Mouse (Mus musculus) gastrocnemius, adult 2 months (tissue): ENCODE measurements around the gene Cd47. TPM values are rescaled to one million over a fixed set of nuclear protein-coding genes. Genes with fewer than 3 reads are reported as not detected.

Source experiments
- DNase-seq: peaks from one replicate; pipeline ENCODE4 v3.0.0; 2022
- H3K27ac ChIP-seq: fragments of 200-600 bp; 2 replicates; pipeline ENCODE4 v1.8.1; 2022; ENCODE audit warnings: mild to moderate bottlenecking
- H3K4me3 ChIP-seq: fragments of 200-600 bp; 2 replicates; pipeline ENCODE4 v1.8.1; 2022; ENCODE audit warnings: mild to moderate bottlenecking, moderate library complexity
- CTCF ChIP-seq: fragments of 200-600 bp; IDR thresholded peaks from 2 replicates; pipeline ENCODE4 v1.8.1; 2022; ENCODE audit warnings: antibody characterized with exemption, mild to moderate bottlenecking, moderate library complexity
- intact Hi-C: fragments of 180-260 bp; cut with DNase I; formaldehyde crosslinking; loops from one replicate; pipeline ENCODE4 v1.15.1; 2025
- total RNA-seq, 2 experiments: library from RNA; stranded (reverse); gene quantifications; 2 replicates each; pipeline ENCODE4 v1.2.3; 2021

The Cd47 gene
- total RNA-seq, 2 experiments from 2014 or later: 24.0 to 29.3 TPM

GRCm38 (mm10) chr16:49853633-49854032 is 53.3 kb downstream of the Cd47 start:
- Histone ChIP-seq H3K4me3 (no peak overlapping the region), H3K27ac (no peak overlapping the region)
- DNase-seq: no peak
- TF ChIP-seq CTCF: no peak
- intact Hi-C loops: loop anchor here (10.0 kb wide), 3 partner anchors 89 to 881 kb away; no protein-coding TSS in a partner anchor

- DNase-seq: no peak
Measured at GRCm38 (mm10) chr16:49854194-49854593, 53.9 kb downstream of the Cd47 start.

GRCm38 (mm10) chr16:49854931-49855835 is 54.9 kb downstream of the Cd47 start:
- DNase-seq: peak; percentile 97
- peak; percentile 58 for TF ChIP-seq CTCF
- H3K4me3 ChIP-seq: peak overlapping the region; percentile 98
- peak overlapping the region; percentile 98 for H3K27ac ChIP-seq
- intact Hi-C loops: loop anchor here (5.0 to 10.0 kb wide), 5 partner anchors 37 to 880 kb away; no protein-coding TSS in a partner anchor

More at GRCm38 (mm10) chr16:49854194-49854593, 53.9 kb downstream of the Cd47 start:
- Histone ChIP-seq H3K27ac (peak overlapping the region; percentile 98), H3K4me3 (no peak overlapping the region; the same call in 1 of the 2 replicates)
- TF ChIP-seq CTCF: no peak
- intact Hi-C loops: loop anchor here (10.0 kb wide), 3 partner anchors 89 to 881 kb away; no protein-coding TSS in a partner anchor

- Histone ChIP-seq H3K4me3 (peak overlapping the region; percentile 98), H3K27ac (peak overlapping the region; percentile 98)
- TF ChIP-seq CTCF: no peak; the same call in 1 of the 2 replicates
- intact Hi-C loops: loop anchor here (5.0 to 10.0 kb wide), 5 partner anchors 36 to 879 kb away; no protein-coding TSS in a partner anchor
- no peak for DNase-seq
Measured at GRCm38 (mm10) chr16:49855836-49856503, 55.6 kb downstream of the Cd47 start.

GRCm38 (mm10) chr16:49856661-49857060 is 56.3 kb downstream of the Cd47 start:
- Histone ChIP-seq H3K27ac (peak overlapping the region; percentile 98), H3K4me3 (peak overlapping the region; percentile 98)
- no peak for TF ChIP-seq CTCF
- intact Hi-C loops: loop anchor here (5.0 to 10.0 kb wide), 5 partner anchors 36 to 878 kb away; no protein-coding TSS in a partner anchor
- no peak for DNase-seq

- Histone ChIP-seq H3K4me3 (peak overlapping the region; percentile 98), H3K27ac (peak overlapping the region; percentile 98)
- intact Hi-C loops: loop anchor here (5.0 to 10.0 kb wide), 5 partner anchors 35 to 877 kb away; no protein-coding TSS in a partner anchor
- DNase-seq: peak; percentile 18
- TF ChIP-seq CTCF: no peak
Measured at GRCm38 (mm10) chr16:49857504-49858160, 57.3 kb downstream of the Cd47 start.

- Histone ChIP-seq H3K27ac (peak overlapping the region; percentile 98), H3K4me3 (peak overlapping the region; percentile 98)
- peak; percentile 17 for DNase-seq
- intact Hi-C loops: loop anchor here (5.0 to 10.0 kb wide), 5 partner anchors 34 to 876 kb away; no protein-coding TSS in a partner anchor
- no peak for TF ChIP-seq CTCF
Measured at GRCm38 (mm10) chr16:49858161-49858906, 58.0 kb downstream of the Cd47 start.

- H3K27ac ChIP-seq: peak overlapping the region; percentile 98
- TF ChIP-seq CTCF: peak; percentile 12; the same call in 1 of the 2 replicates
- intact Hi-C loops: loop anchor here (5.0 to 10.0 kb wide), 5 partner anchors 33 to 876 kb away; no protein-coding TSS in a partner anchor
- peak overlapping the region; percentile 98 for H3K4me3 ChIP-seq
- DNase-seq: peak; percentile 32
Measured at GRCm38 (mm10) chr16:49858907-49859853, 58.8 kb downstream of the Cd47 start.

GRCm38 (mm10) chr16:49861986-49862385 is 61.7 kb downstream of the Cd47 start:
- TF ChIP-seq CTCF: no peak
- Histone ChIP-seq H3K4me3 (no peak overlapping the region), H3K27ac (no peak overlapping the region)
- intact Hi-C loops: no loop called here
- DNase-seq: no peak

GRCm38 (mm10) chr16:49866617-49867016 is 66.3 kb downstream of the Cd47 start:
- TF ChIP-seq CTCF: no peak
- H3K4me3 ChIP-seq: no peak overlapping the region
- H3K27ac ChIP-seq: no peak overlapping the region
- no peak for DNase-seq
- intact Hi-C loops: no loop called here

- DNase-seq: no peak
- TF ChIP-seq CTCF: no peak
- H3K4me3 ChIP-seq: no peak overlapping the region
- H3K27ac ChIP-seq: no peak overlapping the region
- intact Hi-C loops: no loop called here
Measured at GRCm38 (mm10) chr16:49868278-49868677, 67.9 kb downstream of the Cd47 start.
